Mouse (Mus musculus): Measurements from ENCODE around the gene Mdga2.

DNA sequence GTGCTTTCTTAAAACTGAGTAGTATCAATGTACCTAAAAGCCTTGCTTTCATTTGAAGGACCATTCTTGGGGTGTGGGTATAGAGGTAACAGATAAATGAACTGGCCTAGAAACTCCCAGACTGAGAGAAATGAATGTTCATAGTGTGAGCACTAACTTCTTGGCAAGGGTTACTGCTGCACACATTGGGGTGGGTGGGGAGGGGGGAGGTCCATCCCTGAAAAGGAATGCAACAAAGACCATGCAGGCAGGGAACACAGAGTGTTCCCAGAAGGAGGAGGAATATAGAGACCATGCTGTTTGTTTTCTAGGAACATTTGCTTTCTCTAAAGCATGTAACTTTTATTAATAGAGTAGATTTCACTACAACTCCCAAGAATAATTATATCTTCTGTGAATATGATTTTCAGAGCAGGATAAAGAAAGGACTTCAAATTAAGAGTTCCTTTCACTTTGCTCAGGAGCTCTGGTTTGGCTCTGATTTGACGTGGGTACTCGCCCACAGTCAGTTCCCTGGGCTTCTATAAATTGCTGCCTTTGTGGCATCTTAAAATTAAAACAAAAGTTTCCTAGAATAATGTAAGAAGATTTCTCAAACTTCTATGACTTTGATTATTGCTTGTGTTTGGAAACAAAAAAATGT, 666.0 kb downstream of the Mdga2 start:
- no peak for TF ChIP-seq EP300 (IDR thresholded peaks at IDR 0.05; ENCODE audit: insufficient read depth, low read depth, low read length)
- TF ChIP-seq CTCF (IDR thresholded peaks at IDR 0.05; ENCODE audit: low read depth, low read length), result no peak

Measured in ES-Bruce4 (cell line).